Comparison of ENCODE assay signal across 8 mouse cellular contexts in the genomic region with DNA sequence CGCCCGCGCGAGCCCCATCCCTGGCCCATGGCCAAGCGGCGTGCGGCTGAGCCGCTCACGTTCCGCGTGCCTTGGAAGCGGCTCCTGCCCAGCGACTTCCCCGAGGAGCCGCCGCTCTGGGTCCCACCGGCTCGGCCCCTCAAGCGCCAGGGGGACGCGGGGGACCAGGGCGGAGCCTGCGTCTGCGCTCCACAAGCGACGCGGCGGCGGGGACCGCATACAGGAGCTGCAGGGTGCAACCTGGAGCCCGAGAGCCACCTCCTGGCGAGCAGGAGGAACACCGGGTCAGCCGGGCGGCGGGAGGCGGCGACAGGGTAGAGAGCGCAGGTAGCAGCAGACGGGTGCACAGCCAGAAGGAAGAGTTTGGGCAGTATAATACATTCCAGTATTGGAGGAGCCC. TPM values are rescaled to one million over a fixed set of nuclear protein-coding genes. Genes with fewer than 3 reads are reported as not detected.
A peak's percentile ranks its signal among the peaks of the same experiment; 100 is the strongest.
DNase-seq lines count a peak whose midpoint lies in the region; ATAC-seq and TF ChIP-seq lines count a peak whose summit lies in the region.

No protein-coding gene starts in this region.

- H3K27me3 ChIP-seq in hindbrain, postnatal 0 days (ENCODE audit: insufficient read depth, low read length): no peaks in the 10 kb centered on the region

- no peaks in the 10 kb centered on the region for H3K36me3 ChIP-seq in hindbrain, postnatal 0 days (ENCODE audit: insufficient read depth, low read length)

- ATAC-seq in hindbrain, postnatal 0 days: peak; percentile 96

- peak overlapping the region; percentile 53 for H3K4me3 ChIP-seq in hindbrain, postnatal 0 days (ENCODE audit: low read length)

- no peaks in the 10 kb centered on the region for H3K9me3 ChIP-seq in hindbrain, postnatal 0 days (ENCODE audit: low read length)

- DNase-seq in T-cell, adult 2 months (ENCODE audit: low spot score): peak; percentile 80
- DNase-seq in cerebellum, postnatal 4 days (ENCODE audit: low spot score in 2 of 2): peak; percentile 51 to 61
- peak; percentile 41 for DNase-seq in gastrocnemius, adult 18-20 months (ENCODE audit: low spot score)
- DNase-seq in hindbrain, postnatal 0 days (ENCODE audit: low spot score): peak; percentile 82
- peak; percentile 69 to 74 for DNase-seq in left cerebral cortex, adult 18-20 months (ENCODE audit: low spot score in 2 of 2)
- DNase-seq in lung, postnatal 4 days: peak; percentile 79
- peak; percentile 61 for DNase-seq in retina, postnatal 7 days (ENCODE audit: low read depth, low spot score)
- peak; percentile 91 for DNase-seq in thymus, postnatal 4 days

- WGBS in hindbrain, postnatal 0 days: under 1% methylated on average over 40 of the region's 40 CpGs

- H3K27ac ChIP-seq in hindbrain, postnatal 0 days: no peak overlapping the region

- peak overlapping the region; percentile 45; the same call in 1 of the 2 replicates for H3K9ac ChIP-seq in hindbrain, postnatal 0 days (replicated peaks; ENCODE audit: low read length)

- H3K4me2 ChIP-seq in hindbrain, postnatal 0 days (ENCODE audit: low read depth, low read length): peak overlapping the region; percentile 75

- no peaks in the 10 kb centered on the region for H3K4me1 ChIP-seq in hindbrain, postnatal 0 days (ENCODE audit: insufficient read depth, low read length)

- TF ChIP-seq CTCF in hindbrain, postnatal 0 days (IDR thresholded peaks at IDR 0.05; ENCODE audit: low read depth): peak; percentile 70

RNA-seq across cellular contexts. Expression of gene Tex50, which starts 11.5 kb away (rescaled TPM):
- total RNA-seq in gastrocnemius, adult 18-20 months (2021): not detected
- not detected in 2 replicates for total RNA-seq in hindbrain, postnatal 0 days (2014; rRNA removed)
- 0.25 and 0.37 TPM in 2 replicates for polyA plus RNA-seq in hindbrain, postnatal 0 days (2015; fragmentation: Nextera tagmentation; extraction: Ambion mirVana)
- not detected for total RNA-seq in left cerebral cortex, adult 18-20 months (2021)

RNA-seq across cellular contexts. Expression of gene Ankrd45, which starts 28.2 kb away (rescaled TPM):
- not detected for total RNA-seq in gastrocnemius, adult 18-20 months (2021)
- 16.0 and 19.2 TPM in 2 replicates for total RNA-seq in hindbrain, postnatal 0 days (2014; rRNA removed)
- polyA plus RNA-seq in hindbrain, postnatal 0 days (2015; fragmentation: Nextera tagmentation; extraction: Ambion mirVana): 24.1 and 24.2 TPM in 2 replicates
- total RNA-seq in left cerebral cortex, adult 18-20 months (2021): 10 to 100 TPM; 85.6 to 89.2 TPM

RNA-seq across cellular contexts. Expression of gene Klhl20, which starts 39.3 kb away (rescaled TPM):
- 1 to 10 TPM; 7.9 to 9.0 TPM for total RNA-seq in gastrocnemius, adult 18-20 months (2021)
- total RNA-seq in hindbrain, postnatal 0 days (2014; rRNA removed): 15.1 and 23.3 TPM in 2 replicates
- 15.0 and 15.4 TPM in 2 replicates for polyA plus RNA-seq in hindbrain, postnatal 0 days (2015; fragmentation: Nextera tagmentation; extraction: Ambion mirVana)
- 10 to 100 TPM; 15.2 to 16.9 TPM for total RNA-seq in left cerebral cortex, adult 18-20 months (2021)

Comparison
In these comparisons a context has a peak if more than half of its experiments do, and no peak if none do; other contexts are left out.
1. DNase-seq: peak in every context shown above with its lines; median percentile 91 in thymus, postnatal 4 days; 82 in hindbrain, postnatal 0 days; 80 in T-cell, adult 2 months; 79 in lung, postnatal 4 days; 72 in left cerebral cortex, adult 18-20 months; 61 in retina, postnatal 7 days; 56 in cerebellum, postnatal 4 days; 41 in gastrocnemius, adult 18-20 months.
2. RNA of gene Ankrd45, which starts 28.2 kb away (total RNA-seq): 85.6 to 89.2 TPM in left cerebral cortex, adult 18-20 months and 16.0 to 19.2 TPM in hindbrain, postnatal 0 days; not detected in gastrocnemius, adult 18-20 months; every median in the first group is over 10 times any median in the second.